Mouse (Mus musculus): ENCODE data around the gene Spats2l. TPM values are rescaled to one million over a fixed set of nuclear protein-coding genes. Genes with fewer than 3 reads are reported as not detected.
A peak's percentile ranks its signal among the peaks of the same experiment; 100 is the strongest.

Spats2l gene
- total RNA-seq (2014; rRNA removed) (26.7 and 35.8 TPM in 2 replicates), polyA plus RNA-seq (2015; fragmentation: Nextera tagmentation; extraction: Ambion mirVana) (40.0 and 52.3 TPM in 2 replicates)

DNA sequence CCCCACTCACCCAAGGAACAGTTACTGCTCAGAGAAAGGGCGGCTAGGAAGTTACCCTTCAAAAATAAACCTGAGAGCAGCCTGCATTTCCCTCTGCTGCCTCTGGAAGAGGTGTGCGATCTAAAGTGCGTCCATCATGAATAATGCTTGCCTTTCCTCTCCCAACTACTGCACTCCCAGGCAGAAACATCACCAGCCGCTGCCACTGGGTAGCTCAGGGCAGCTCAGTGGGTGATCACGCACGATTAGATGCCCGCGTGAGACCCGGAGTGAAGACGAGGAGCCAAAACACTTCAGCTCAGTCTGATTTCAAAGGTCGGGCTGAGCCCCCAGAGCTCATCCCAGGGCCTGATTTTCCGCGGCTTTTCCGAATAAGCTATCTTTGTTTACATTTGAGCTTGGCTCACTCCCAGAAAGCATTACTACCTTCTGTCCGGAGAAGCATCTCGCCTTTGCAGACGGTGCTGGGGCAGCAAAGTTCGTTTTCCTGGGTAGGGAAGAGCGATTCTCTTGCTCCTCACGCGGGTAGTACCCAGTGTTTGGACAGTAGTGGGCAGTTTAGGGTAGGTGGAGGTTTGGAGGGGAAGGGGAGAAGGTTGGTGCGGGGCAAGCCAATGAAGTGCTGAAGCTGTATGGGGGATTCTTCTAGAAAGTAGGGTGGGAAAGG is at the start of gene Spats2l:
Gene Spats2l, plus strand, starts transcription at position 162 of the 667 bp plus-strand sequence.
- no peaks in the 10 kb centered on the region for H3K9me3 ChIP-seq (ENCODE audit: low read length)
- peak; percentile 63 for ATAC-seq
- peak within 1 kb of the TSS; percentile 85 for H3K4me3 ChIP-seq (ENCODE audit: low read depth, low read length)
- H3K27me3 ChIP-seq (ENCODE audit: insufficient read depth, low read length), result no peaks in the 10 kb centered on the region
- WGBS, result under 1% methylated on average over 22 of the region's 22 CpGs
- peak within 1 kb of the TSS; percentile 78 for H3K9ac ChIP-seq
- peak; percentile 75 for DNase-seq
- H3K4me1 ChIP-seq (ENCODE audit: insufficient read depth), result 0 out of 2 replicates have a peak, but pooled peaks cover 3% of the 10 kb centered on the region
- H3K27ac ChIP-seq (ENCODE audit: low read depth, low read length), result peak within 1 kb of the TSS; percentile 85
- H3K4me2 ChIP-seq (ENCODE audit: low read depth), result peak within 1 kb of the TSS; percentile 88
- TF ChIP-seq CTCF (IDR thresholded peaks at IDR 0.05; ENCODE audit: low read depth), result peak; percentile 68
- no peaks in the 10 kb centered on the region for H3K36me3 ChIP-seq (ENCODE audit: insufficient read depth)

DNA sequence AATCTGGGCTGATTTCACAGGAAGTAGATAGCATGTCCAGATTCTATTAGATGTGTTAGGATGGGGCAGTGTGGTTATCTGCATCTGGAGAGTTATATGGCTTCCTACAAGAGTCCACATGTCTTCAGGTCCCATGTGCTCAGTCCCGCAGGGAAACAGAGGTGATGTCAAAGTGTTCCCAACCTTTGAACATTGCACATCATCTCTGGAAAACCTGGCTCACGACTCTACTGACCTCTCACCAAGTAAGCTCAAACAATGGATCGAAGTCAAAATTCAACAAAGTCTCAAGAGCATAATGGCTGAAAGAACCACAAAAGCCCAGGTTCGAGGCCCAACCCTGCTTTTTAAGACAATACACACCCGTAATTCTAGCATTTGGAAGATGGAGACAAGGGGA is 48.7 kb upstream of the Spats2l start:
- 95% methylated on average over 5 of the region's 5 CpGs for WGBS
- H3K4me3 ChIP-seq (ENCODE audit: low read depth, low read length), result no peak overlapping the region

GRCm38 (mm10) chr1:57735877-57736276 is 38.1 kb upstream of the Spats2l start:
- H3K36me3 ChIP-seq (ENCODE audit: insufficient read depth), result no peaks in the 10 kb centered on the region
- WGBS, result 23% methylated on average over 4 of the region's 4 CpGs
- H3K4me2 ChIP-seq (ENCODE audit: low read depth), result no peak overlapping the region
- H3K27ac ChIP-seq (ENCODE audit: low read depth, low read length), result no peak overlapping the region
- TF ChIP-seq CTCF (IDR thresholded peaks at IDR 0.05; ENCODE audit: low read depth), result no peak
- ATAC-seq (no peak), DNase-seq (no peak)
- no peaks in the 10 kb centered on the region for H3K27me3 ChIP-seq (ENCODE audit: insufficient read depth, low read length)
- no peaks in the 10 kb centered on the region for H3K4me1 ChIP-seq (ENCODE audit: insufficient read depth)
- H3K4me3 ChIP-seq (ENCODE audit: low read depth, low read length), result no peak overlapping the region
- H3K9ac ChIP-seq, result no peak overlapping the region
- no peaks in the 10 kb centered on the region for H3K9me3 ChIP-seq (ENCODE audit: low read length)

More for the DNA sequence above, 48.7 kb upstream of the Spats2l start:
- H3K9ac ChIP-seq, result no peak overlapping the region
- H3K4me2 ChIP-seq (ENCODE audit: low read depth), result no peak overlapping the region
- H3K4me1 ChIP-seq (ENCODE audit: insufficient read depth), result no peaks in the 10 kb centered on the region
- H3K27ac ChIP-seq (ENCODE audit: low read depth, low read length), result no peak overlapping the region
- TF ChIP-seq CTCF (IDR thresholded peaks at IDR 0.05; ENCODE audit: low read depth), result no peak
- ATAC-seq (no peak), DNase-seq (no peak)
- no peaks in the 10 kb centered on the region for H3K36me3 ChIP-seq (ENCODE audit: insufficient read depth)
- H3K27me3 ChIP-seq (ENCODE audit: insufficient read depth, low read length), result no peaks in the 10 kb centered on the region
- H3K9me3 ChIP-seq (ENCODE audit: low read length), result no peaks in the 10 kb centered on the region

DNA sequence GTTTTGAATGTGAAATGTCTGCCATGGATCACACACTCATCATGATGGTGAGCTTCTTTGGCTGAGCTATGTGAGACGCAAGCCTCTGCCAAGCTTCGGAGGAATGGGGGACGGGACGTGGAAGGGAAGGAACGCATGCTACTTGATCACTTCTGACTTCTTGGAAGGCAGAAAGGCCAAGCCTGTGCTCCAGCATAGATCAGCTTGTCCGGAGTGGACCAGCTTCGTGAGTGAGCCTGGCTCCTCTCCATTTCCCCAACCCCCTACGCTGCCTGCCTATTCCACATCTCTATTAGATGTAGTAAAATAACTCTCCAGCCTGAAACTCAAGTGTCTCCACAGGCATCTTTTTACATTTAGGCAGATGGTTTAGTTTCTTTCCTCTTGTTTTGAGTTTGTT is 32.2 kb upstream of the Spats2l start:
- H3K27ac ChIP-seq (ENCODE audit: low read depth, low read length), result no peak overlapping the region
- DNase-seq (peak; percentile 10), ATAC-seq (peak; percentile 10; the same call in 1 of the 2 replicates)
- H3K4me1 ChIP-seq (ENCODE audit: insufficient read depth), result no peaks in the 10 kb centered on the region
- H3K4me2 ChIP-seq (ENCODE audit: low read depth), result no peak overlapping the region
- H3K9me3 ChIP-seq (ENCODE audit: low read length), result no peaks in the 10 kb centered on the region
- H3K9ac ChIP-seq, result no peak overlapping the region
- no peaks in the 10 kb centered on the region for H3K27me3 ChIP-seq (ENCODE audit: insufficient read depth, low read length)
- H3K4me3 ChIP-seq (ENCODE audit: low read depth, low read length), result no peak overlapping the region
- 79% methylated on average over 8 of the region's 8 CpGs for WGBS
- TF ChIP-seq CTCF (IDR thresholded peaks at IDR 0.05; ENCODE audit: low read depth), result no peak
- no peaks in the 10 kb centered on the region for H3K36me3 ChIP-seq (ENCODE audit: insufficient read depth)

GRCm38 (mm10) chr1:57742266-57742665 is 31.7 kb upstream of the Spats2l start:
- ATAC-seq, result no peak
- Histone ChIP-seq H3K4me1 (ENCODE audit: insufficient read depth) (no peaks in the 10 kb centered on the region), H3K36me3 (ENCODE audit: insufficient read depth) (no peaks in the 10 kb centered on the region), H3K27me3 (ENCODE audit: insufficient read depth, low read length) (no peaks in the 10 kb centered on the region), H3K4me3 (ENCODE audit: low read depth, low read length) (no peak overlapping the region), H3K9ac (no peak overlapping the region), H3K9me3 (ENCODE audit: low read length) (no peaks in the 10 kb centered on the region), H3K27ac (ENCODE audit: low read depth, low read length) (no peak overlapping the region), H3K4me2 (ENCODE audit: low read depth) (no peak overlapping the region)
- DNase-seq, result no peak
- 90% methylated on average over 2 of the region's 2 CpGs for WGBS
- TF ChIP-seq CTCF (IDR thresholded peaks at IDR 0.05; ENCODE audit: low read depth), result no peak

DNA sequence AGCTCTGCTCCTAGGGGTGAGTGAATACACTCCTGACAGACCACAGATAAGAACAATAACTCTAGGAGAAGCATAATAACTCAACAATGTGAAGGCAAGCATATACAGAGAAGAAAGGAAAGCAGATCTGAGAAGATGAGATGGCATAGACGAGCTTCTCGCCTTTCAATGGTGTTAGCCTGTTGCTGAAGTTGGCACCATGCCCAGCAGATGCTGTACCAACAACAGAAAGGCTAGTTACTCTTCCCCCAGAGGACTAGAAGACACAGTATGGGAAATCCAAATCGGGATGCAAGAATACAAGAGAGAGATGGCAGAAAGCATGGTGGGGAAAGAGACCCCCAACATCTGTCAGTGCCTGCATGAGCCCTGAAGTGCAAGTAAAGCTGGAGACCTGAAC is 22.2 kb upstream of the Spats2l start:
- Histone ChIP-seq H3K4me1 (ENCODE audit: insufficient read depth) (no peaks in the 10 kb centered on the region), H3K4me2 (ENCODE audit: low read depth) (no peak overlapping the region), H3K36me3 (ENCODE audit: insufficient read depth) (no peaks in the 10 kb centered on the region), H3K27me3 (ENCODE audit: insufficient read depth, low read length) (no peaks in the 10 kb centered on the region), H3K4me3 (ENCODE audit: low read depth, low read length) (no peak overlapping the region), H3K9ac (no peak overlapping the region), H3K27ac (ENCODE audit: low read depth, low read length) (no peak overlapping the region), H3K9me3 (ENCODE audit: low read length) (no peaks in the 10 kb centered on the region)
- no peak for DNase-seq
- ATAC-seq, result no peak
- no peak for TF ChIP-seq CTCF (IDR thresholded peaks at IDR 0.05; ENCODE audit: low read depth)
- 32% methylated on average over 3 of the region's 3 CpGs for WGBS

GRCm38 (mm10) chr1:57766396-57766795 is 7.6 kb upstream of the Spats2l start:
- no peaks in the 10 kb centered on the region for H3K27me3 ChIP-seq (ENCODE audit: insufficient read depth, low read length)
- H3K4me1 ChIP-seq (ENCODE audit: insufficient read depth), result no peaks in the 10 kb centered on the region
- ATAC-seq, result no peak
- no peak for DNase-seq
- H3K4me3 ChIP-seq (ENCODE audit: low read depth, low read length), result no peak overlapping the region
- no peak overlapping the region for H3K4me2 ChIP-seq (ENCODE audit: low read depth)
- H3K36me3 ChIP-seq (ENCODE audit: insufficient read depth), result no peaks in the 10 kb centered on the region
- H3K27ac ChIP-seq (ENCODE audit: low read depth, low read length), result no peak overlapping the region
- WGBS, result 90% methylated on average over 7 of the region's 7 CpGs
- no peaks in the 10 kb centered on the region for H3K9me3 ChIP-seq (ENCODE audit: low read length)
- no peak for TF ChIP-seq CTCF (IDR thresholded peaks at IDR 0.05; ENCODE audit: low read depth)
- H3K9ac ChIP-seq, result no peak overlapping the region

Measured in forebrain, postnatal 0 days (tissue).